Mouse (Mus musculus) embryo, embryonic 11 days (tissue): Measurements from ENCODE around the gene Acsm5.
"Not testable (repeated sequence)": the region's sequence is repeated elsewhere in the genome, so short reads cannot be mapped to it uniquely, and the experiment has no call there.

ENCODE experiments used
- DNase-seq: peaks from one replicate; pipeline ENCODE4 v3.0.0-alpha.2; 2015

The Acsm5 gene

DNA sequence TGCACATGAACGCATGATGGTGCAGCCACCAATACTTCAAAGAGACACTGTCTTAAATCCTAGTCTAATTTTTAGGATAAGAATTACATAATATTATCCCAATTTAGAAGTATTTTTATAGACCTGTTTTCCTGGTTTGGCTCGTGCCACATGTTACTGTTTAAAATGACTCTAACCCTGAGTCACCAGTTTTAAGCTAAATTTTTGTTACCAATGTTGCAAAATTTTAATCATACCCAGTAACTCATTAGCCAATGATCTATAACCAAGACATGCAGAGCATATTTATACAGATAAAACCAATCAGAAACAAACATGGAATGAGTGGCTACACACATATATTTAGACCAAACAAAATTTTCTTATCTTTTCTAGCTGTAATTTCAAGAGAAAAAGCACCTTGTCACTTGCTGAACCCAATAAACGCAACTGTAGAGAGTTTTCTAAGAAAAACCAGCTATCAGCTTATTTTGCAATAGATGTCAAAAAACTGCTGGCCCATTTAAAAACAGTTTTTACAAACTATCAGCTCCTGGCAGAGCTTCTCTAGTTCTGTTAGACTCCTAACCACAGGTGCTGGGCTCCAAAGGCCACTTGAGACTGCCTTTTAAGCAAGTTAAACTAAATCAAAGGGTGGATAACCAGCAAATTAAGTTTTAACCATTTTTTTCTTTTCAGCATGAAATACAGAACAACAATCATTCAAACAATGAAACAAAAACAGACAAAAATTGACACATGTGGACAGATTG, 31.4 kb downstream of the Acsm5 start:
- no peak for DNase-seq

- no peak for DNase-seq
These were observed 34.8 kb downstream of the Acsm5 start, which contains the start of gene Acsm2 for GRCm38 (mm10) chr7:119554040-119554439. Gene Acsm2 (plus strand): TSS chr7:119554340.

- no peak for DNase-seq
These were observed 40.7 kb downstream of the Acsm5 start for GRCm38 (mm10) chr7:119559789-119560451.

DNA sequence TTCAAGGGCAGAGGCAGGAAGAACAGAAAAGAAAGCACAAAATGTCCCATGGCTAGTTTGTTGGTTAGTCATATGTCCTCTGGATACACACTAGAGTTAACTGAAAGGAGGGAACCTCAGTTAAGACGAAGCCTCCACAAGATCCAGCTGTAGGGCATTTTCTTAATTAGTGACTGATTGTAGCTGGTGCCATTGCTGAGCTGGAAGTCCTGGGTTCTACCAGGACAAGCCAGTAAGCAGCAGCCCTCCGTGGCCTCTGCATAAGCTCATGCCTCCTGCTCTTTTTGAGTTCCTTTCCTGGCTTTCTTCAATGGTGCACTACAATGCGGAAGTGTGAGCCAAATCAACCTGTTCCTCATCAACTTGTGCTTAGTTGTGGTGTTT, 41.2 kb downstream of the Acsm5 start:
- no peak for DNase-seq

DNA sequence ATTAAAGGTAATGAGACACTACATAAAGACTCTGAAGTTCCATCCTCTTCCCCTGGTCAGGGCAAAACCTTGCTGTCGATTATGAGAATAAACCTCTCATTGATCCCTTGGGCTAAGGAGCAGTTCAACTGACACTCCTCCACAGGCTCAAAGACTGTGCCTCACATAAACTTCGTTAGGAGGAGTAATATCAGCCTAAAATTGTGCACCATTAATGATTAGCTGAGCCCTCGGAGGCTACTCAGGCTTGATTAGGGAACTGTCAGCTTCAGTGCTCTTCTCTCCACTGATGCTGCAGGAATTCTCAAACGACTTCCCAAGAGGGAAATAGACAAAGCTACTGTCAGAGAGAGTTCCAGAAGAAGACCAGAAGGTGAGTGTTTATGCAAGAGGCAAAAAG, 42.2 kb downstream of the Acsm5 start:
- DNase-seq = no peak

- DNase-seq = not testable (repeated sequence)
These were observed 43.2 kb downstream of the Acsm5 start for GRCm38 (mm10) chr7:119562476-119562875.

DNA sequence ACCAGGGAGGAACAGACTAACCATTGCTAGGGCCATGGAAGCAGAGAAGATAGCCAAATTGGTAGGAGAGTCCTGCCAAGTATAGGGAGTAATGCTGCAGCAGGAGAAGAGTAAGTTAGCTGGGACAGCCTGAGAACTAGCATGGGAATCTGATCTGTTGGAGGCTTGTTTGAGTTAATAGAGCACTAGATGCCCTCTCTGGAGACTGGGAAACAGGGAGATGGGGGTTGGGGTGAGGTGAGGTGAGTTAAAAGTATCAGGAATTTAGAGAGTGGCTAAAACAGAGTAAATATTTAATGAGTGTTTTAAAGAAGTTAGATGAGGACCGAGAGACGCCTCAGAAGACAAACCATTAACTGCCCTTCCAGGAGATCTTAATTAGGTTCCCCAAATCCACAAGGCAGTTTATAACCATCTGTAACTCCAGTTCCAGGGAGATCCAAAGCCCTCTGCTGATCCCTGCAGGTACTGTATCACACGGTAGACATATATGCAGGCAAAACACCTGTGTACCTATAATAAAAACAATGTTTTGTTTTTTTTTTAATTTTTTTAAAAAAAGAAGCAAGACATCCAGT, 75.4 kb downstream of the Acsm5 start:
- no peak for DNase-seq
